Mouse (Mus musculus) forebrain, embryonic 10.5 days (tissue): Measurements from ENCODE around the gene Slitrk4. TPM values are rescaled to one million over a fixed set of nuclear protein-coding genes. Genes with fewer than 3 reads are reported as not detected.
A peak's percentile ranks its signal among the peaks of the same experiment; 100 is the strongest.

Source experiments
- DNase-seq: peaks from one replicate; pipeline ENCODE4 v3.0.0-alpha.2; 2017; ENCODE audit warnings: low spot score; ENCODE audit errors: extremely low spot score
- H3K27ac ChIP-seq: fragments of 300-500 bp; sonication (generic); 2 replicates; pipeline ENCODE4 v1.5.1; 2016; ENCODE audit warnings: mild to moderate bottlenecking
- H3K27me3 ChIP-seq: fragments of 300-500 bp; sonication (generic); 2 replicates; pipeline ENCODE4 v1.6.1; 2016; ENCODE audit warnings: mild to moderate bottlenecking; ENCODE audit not compliant: poor library complexity, severe bottlenecking
- H3K36me3 ChIP-seq: fragments of 300-500 bp; sonication (generic); replicated peaks from 2 replicates; pipeline ENCODE4 v1.6.1; 2016; ENCODE audit warnings: mild to moderate bottlenecking, moderate library complexity
- H3K4me1 ChIP-seq: fragments of 300-500 bp; sonication (generic); 2 replicates; pipeline ENCODE4 v1.6.1; 2016
- H3K4me3 ChIP-seq: fragments of 300-500 bp; sonication (generic); 2 replicates; pipeline ENCODE4 v1.5.1; 2016; ENCODE audit warnings: mild to moderate bottlenecking, moderate library complexity
- H3K9me3 ChIP-seq: fragments of 300-500 bp; sonication (generic); 2 replicates; pipeline ENCODE4 v1.6.1; 2016; ENCODE audit warnings: mild to moderate bottlenecking, moderate library complexity
- WGBS: fragments of 180-500 bp; shearing (Covaris S2); methylation state at CpG from one replicate; pipeline ENCODE4 v1.1.7; 2016; 5-methylcytosine and 5-hydroxymethylcytosine counted together
- polyA plus RNA-seq: library from polyadenylated mRNA; unstranded; fragments of >200 nt; fragmentation: Nextera tagmentation; extraction: Ambion mirVana; gene quantifications from 2 replicates; pipeline ENCODE4 v1.2.1, GENCODE M21; 2016

Gene Slitrk4
- 2.8 and 3.5 TPM in 2 replicates for polyA plus RNA-seq

GRCm38 (mm10) chrX:64276290-64277125, at the start of gene Slitrk4:
Slitrk4 (minus strand) TSS chrX:64276996.
- H3K27ac ChIP-seq = peak within 1 kb of the TSS; percentile 70
- WGBS = 11% methylated on average over 53 of the region's 54 CpGs
- no peaks in the 10 kb centered on the region for H3K27me3 ChIP-seq

GRCm38 (mm10) chrX:64319501-64319900, 42.7 kb upstream of the Slitrk4 start:
- 84% methylated on average over 2 of the region's 2 CpGs for WGBS

More at GRCm38 (mm10) chrX:64276290-64277125, at the start of gene Slitrk4:
- DNase-seq = peak; percentile 49
- Histone ChIP-seq H3K4me1 (no peaks in the 10 kb centered on the region), H3K36me3 (no peaks in the 10 kb centered on the region), H3K9me3 (no peaks in the 10 kb centered on the region), H3K4me3 (peak within 1 kb of the TSS; percentile 59)

GRCm38 (mm10) chrX:64277991-64278301, 1.1 kb upstream of the Slitrk4 start:
- peak; percentile 16 for DNase-seq
- H3K36me3 ChIP-seq = no peaks in the 10 kb centered on the region
- H3K27me3 ChIP-seq = no peaks in the 10 kb centered on the region
- no peaks in the 10 kb centered on the region for H3K9me3 ChIP-seq
- no peaks in the 10 kb centered on the region for H3K4me1 ChIP-seq
- H3K4me3 ChIP-seq = peak overlapping the region; percentile 59
- H3K27ac ChIP-seq = 0 out of 2 replicates have a peak overlapping the region, but pooled peaks have one; percentile 44
- WGBS = 21% methylated on average over 6 of the region's 6 CpGs

More at GRCm38 (mm10) chrX:64319501-64319900, 42.7 kb upstream of the Slitrk4 start:
- Histone ChIP-seq H3K9me3 (no peaks in the 10 kb centered on the region), H3K36me3 (no peaks in the 10 kb centered on the region), H3K27me3 (no peaks in the 10 kb centered on the region), H3K4me1 (no peaks in the 10 kb centered on the region), H3K27ac (no peak overlapping the region), H3K4me3 (no peak overlapping the region)
- DNase-seq = no peak

- Histone ChIP-seq H3K4me1 (no peaks in the 10 kb centered on the region), H3K9me3 (no peaks in the 10 kb centered on the region), H3K4me3 (peak overlapping the region; percentile 59), H3K36me3 (no peaks in the 10 kb centered on the region), H3K27ac (peak overlapping the region; percentile 70), H3K27me3 (no peaks in the 10 kb centered on the region)
- WGBS = 18% methylated on average over 22 of the region's 22 CpGs
- peak; percentile 16 for DNase-seq
Observed at GRCm38 (mm10) chrX:64277126-64277990, 562 bp upstream of the Slitrk4 start.

- H3K27ac ChIP-seq = peak overlapping the region; percentile 70; the same call in 1 of the 2 replicates
- no peaks in the 10 kb centered on the region for H3K9me3 ChIP-seq
Observed at GRCm38 (mm10) chrX:64275501-64276289, 1.1 kb downstream of the Slitrk4 start.

GRCm38 (mm10) chrX:64263481-64263880, 13.3 kb downstream of the Slitrk4 start:
- Histone ChIP-seq H3K4me1 (no peaks in the 10 kb centered on the region), H3K36me3 (no peaks in the 10 kb centered on the region), H3K27me3 (no peaks in the 10 kb centered on the region), H3K9me3 (no peaks in the 10 kb centered on the region), H3K4me3 (no peak overlapping the region), H3K27ac (no peak overlapping the region)
- WGBS = 83% methylated on average over 1 of the region's 1 CpGs
- no peak for DNase-seq

More at GRCm38 (mm10) chrX:64275501-64276289, 1.1 kb downstream of the Slitrk4 start:
- peak overlapping the region; percentile 59 for H3K4me3 ChIP-seq
- DNase-seq = peak; percentile 23
- H3K36me3 ChIP-seq = no peaks in the 10 kb centered on the region
- no peaks in the 10 kb centered on the region for H3K4me1 ChIP-seq
- no peaks in the 10 kb centered on the region for H3K27me3 ChIP-seq
- WGBS = 11% methylated on average over 39 of the region's 41 CpGs

Other genes starting within 250 kb of the Slitrk4 start
- gene Gm6760, start 124.8 kb downstream of the Slitrk4 start, polyA plus RNA-seq = not detected in 2 replicates
- gene 3830417A13Rik, start 103.4 kb downstream of the Slitrk4 start, polyA plus RNA-seq = 0.25 TPM in 2 replicates